Comparison of ENCODE assay signal across 16 mouse cellular contexts in the genomic region with DNA sequence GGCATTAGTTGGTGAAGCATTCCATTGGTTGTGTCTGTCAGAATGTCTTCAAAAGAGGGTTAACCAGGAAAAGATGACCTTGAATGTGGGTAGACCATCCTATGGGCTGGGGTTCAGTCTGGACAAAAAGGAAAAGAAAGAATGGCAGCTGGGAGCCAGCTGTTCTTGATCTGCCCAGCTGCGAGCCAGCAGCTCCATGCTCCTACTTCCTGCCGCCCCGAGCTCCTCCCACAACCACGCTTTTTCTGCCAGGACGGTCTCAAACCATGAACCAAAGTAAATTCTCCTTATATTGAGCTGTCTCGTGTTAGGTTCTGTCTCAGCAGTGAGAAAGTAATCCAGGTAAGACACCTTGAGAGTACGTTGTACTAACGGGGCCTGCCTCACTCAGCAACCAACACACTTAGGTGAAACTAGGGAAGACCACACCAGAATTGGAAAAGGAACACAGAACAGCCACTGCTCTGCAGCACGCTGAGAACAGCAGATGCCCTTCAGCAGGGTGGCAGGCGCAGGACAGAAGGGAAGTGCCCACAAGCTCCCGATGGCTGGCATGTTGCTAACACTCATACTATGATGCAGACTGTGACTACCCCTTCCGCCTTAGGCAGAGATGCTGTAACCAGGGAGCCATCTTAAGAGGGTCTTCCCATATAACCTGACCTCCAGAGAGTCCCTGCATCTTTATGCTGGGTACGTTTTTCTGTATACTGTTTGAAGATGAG. TPM values are rescaled to one million over a fixed set of nuclear protein-coding genes. Genes with fewer than 3 reads are reported as not detected.
DNase-seq lines count a peak whose midpoint lies in the region; ATAC-seq lines count a peak whose summit lies in the region.
"Had no signal": no experiment of that assay in that cellular context is flagged by ENCODE, and none has a peak within 500 bp of the region (broad histone marks: within the 10 kb centered on the region; RNA-seq: fewer than 3 reads in every experiment).

No protein-coding gene starts in this region.

- ATAC-seq in kidney, embryonic 16.5 days (ENCODE audit: low FRiP score, low TSS enrichment) = no peak
- no peak for ATAC-seq in limb, embryonic 11.5 days (ENCODE audit: insufficient number of reproducible peaks, low FRiP score, low TSS enrichment, low read depth)
- ATAC-seq: liver, postnatal 0 days had no signal

- DNase-seq in kidney, postnatal 4 days = peak; percentile 46 to 54
- DNase-seq in cerebellum, adult 11 months = peak; percentile 11
- DNase-seq in cerebellum, adult 18-20 months = peak; percentile 37 to 42
- peak; percentile 40 for DNase-seq in limb, embryonic 11.5 days (ENCODE audit: low spot score)
- no peak for DNase-seq in adrenal gland, adult 2 months
- no peak for DNase-seq in embryo, embryonic 10 days (ENCODE audit: low spot score)
- DNase-seq: gastrocnemius, postnatal 36 days; kidney, adult 9 months; liver, postnatal 0 days; right cerebral cortex, adult 18-20 months had no signal

- 76% methylated on average over 13 of the region's 13 CpGs for WGBS in kidney, embryonic 16.5 days
- 67% methylated on average over 13 of the region's 13 CpGs for WGBS in limb, embryonic 11.5 days

- H3K4me2 ChIP-seq in kidney, embryonic 16.5 days (replicated peaks; ENCODE audit: low read depth, low read length) = no peak overlapping the region
- H3K4me2 ChIP-seq in limb, embryonic 11.5 days (ENCODE audit: low read depth, severe bottlenecking) = no peak overlapping the region
- H3K4me2 ChIP-seq: limb, embryonic 12.5 days had no signal

- no peaks in the 10 kb centered on the region for H3K4me1 ChIP-seq in kidney, embryonic 16.5 days (ENCODE audit: insufficient read depth, low read length)
- no peaks in the 10 kb centered on the region for H3K4me1 ChIP-seq in limb, embryonic 11.5 days (ENCODE audit: control insufficient read depth, insufficient read depth, low read length)

- H3K9ac ChIP-seq in kidney, embryonic 16.5 days (replicated peaks; ENCODE audit: low read length) = no peak overlapping the region
- no peak overlapping the region for H3K9ac ChIP-seq in limb, embryonic 11.5 days (ENCODE audit: low read length)
- H3K9ac ChIP-seq: limb, embryonic 12.5 days; liver, postnatal 0 days had no signal

- H3K9me3 ChIP-seq in kidney, embryonic 16.5 days (ENCODE audit: low read length) = no peaks in the 10 kb centered on the region
- no peaks in the 10 kb centered on the region for H3K9me3 ChIP-seq in limb, embryonic 11.5 days (ENCODE audit: control insufficient read depth, low read length)
- H3K9me3 ChIP-seq: limb, embryonic 12.5 days had no signal

- H3K4me3 ChIP-seq in kidney, embryonic 16.5 days (ENCODE audit: low read length) = no peak overlapping the region
- no peak overlapping the region for H3K4me3 ChIP-seq in limb, embryonic 11.5 days (ENCODE audit: low read depth, low read length)
- H3K4me3 ChIP-seq: erythroblast, embryonic 14.5 days; limb, embryonic 12.5 days; myocyte had no signal

- no peaks in the 10 kb centered on the region for H3K27me3 ChIP-seq in kidney, embryonic 16.5 days (ENCODE audit: insufficient read depth, low read length)
- no peaks in the 10 kb centered on the region for H3K27me3 ChIP-seq in limb, embryonic 11.5 days (ENCODE audit: control insufficient read depth, insufficient read depth, low read length)
- H3K27me3 ChIP-seq: limb, embryonic 12.5 days had no signal

- no peaks in the 10 kb centered on the region for H3K36me3 ChIP-seq in kidney, embryonic 16.5 days (ENCODE audit: insufficient read depth, low read length)
- no peaks in the 10 kb centered on the region for H3K36me3 ChIP-seq in limb, embryonic 11.5 days (ENCODE audit: control insufficient read depth, insufficient read depth, low read length)
- H3K36me3 ChIP-seq: limb, embryonic 12.5 days had no signal

- H3K27ac ChIP-seq in kidney, embryonic 16.5 days (ENCODE audit: low read length) = no peak overlapping the region
- H3K27ac ChIP-seq in limb, embryonic 11.5 days (replicated peaks; ENCODE audit: low read depth, low read length) = no peak overlapping the region
- H3K27ac ChIP-seq: limb, embryonic 12.5 days had no signal

RNA-seq across cellular contexts. Expression of a gene that starts 42.2 kb away (rescaled TPM):
- polyA plus RNA-seq in kidney, embryonic 16.5 days (2015; fragmentation: Nextera tagmentation; extraction: Ambion mirVana) = 0.28 and 0.42 TPM in 2 replicates
- 0.30 and 0.35 TPM in 2 replicates for polyA plus RNA-seq in limb, embryonic 11.5 days (2014; fragmentation: Nextera tagmentation; extraction: Ambion mirVana)
- 1 to 10 TPM in 1 of 2 experiments, under 1 TPM in 1; 0.62 to 1.2 TPM for total RNA-seq in adrenal gland, adult 2 months (2021)
- polyA plus RNA-seq in adrenal gland, adult 2 months (2012; rRNA removed) = 0.67 and 1.0 TPM in 2 replicates
- total RNA-seq: gastrocnemius, postnatal 36 days; layer of hippocampus, postnatal 14 days had no signal
- polyA plus RNA-seq: erythroblast, embryonic 14.5 days; limb, embryonic 12.5 days; liver, postnatal 0 days; myocyte; spleen, adult 2 months had no signal

Comparison
In these comparisons a context has a peak if more than half of its experiments do, and no peak if none do; other contexts are left out.
1. DNase-seq: peak in kidney, postnatal 4 days (2 of 2), cerebellum, adult 11 months (single experiment), cerebellum, adult 18-20 months (2 of 2) and limb, embryonic 11.5 days (single experiment); none in adrenal gland, adult 2 months (single experiment) and embryo, embryonic 10 days (single experiment).